Mouse (Mus musculus) olfactory bulb, adult 2 months (tissue): Measurements from ENCODE around the gene Tagln2. TPM values are rescaled to one million over a fixed set of nuclear protein-coding genes. Genes with fewer than 3 reads are reported as not detected.

Experiments used
- H3K27ac ChIP-seq: fragments of 200-500 bp; 2 replicates; pipeline ENCODE4 v1.5.1; 2012; ENCODE audit warnings: low read depth, low read length; ENCODE audit not compliant: insufficient read depth
- H3K4me1 ChIP-seq: fragments of 200-500 bp; 2 replicates; pipeline ENCODE4 v1.6.1; 2012; ENCODE audit warnings: low read length; ENCODE audit not compliant: control insufficient read depth, insufficient read depth
- H3K4me3 ChIP-seq: fragments of 200-500 bp; 2 replicates; pipeline ENCODE4 v1.5.1; 2012; ENCODE audit warnings: mild to moderate bottlenecking, low read depth, low read length, moderate library complexity; ENCODE audit not compliant: insufficient read depth
- CTCF ChIP-seq: fragments of 200-500 bp; IDR thresholded peaks from 2 replicates; pipeline ENCODE4 v1.5.1; 2012; ENCODE audit warnings: low read depth, mild to moderate bottlenecking, low read length, moderate library complexity; ENCODE audit not compliant: insufficient read depth
- POLR2A ChIP-seq: fragments of 200-500 bp; IDR thresholded peaks from 2 replicates; pipeline ENCODE4 v1.6.1; 2012; ENCODE audit warnings: mild to moderate bottlenecking, low read depth, low read length, moderate library complexity; ENCODE audit not compliant: insufficient read depth
- WGBS: fragments of 180-500 bp; shearing (Covaris S2); methylation state at CpG from one replicate; pipeline ENCODE4 v1.1.7; 2018; 5-methylcytosine and 5-hydroxymethylcytosine counted together
- polyA plus RNA-seq: library from polyadenylated mRNA; stranded (reverse); fragments of >200 nt; gene quantifications from 2 replicates; pipeline ENCODE4 v1.2.4, GENCODE M21; 2012; ENCODE audit warnings: low replicate concordance; ENCODE audit not compliant: missing spikeins, insufficient read depth, insufficient read length

Tagln2 gene
- polyA plus RNA-seq, 1 experiment = not detected

- Histone ChIP-seq H3K4me1 (peaks cover 38% of the 10 kb centered on the region), H3K27ac (no peak overlapping the region), H3K4me3 (peak overlapping the region; percentile 46)
- TF ChIP-seq POLR2A = no peak
- no peak for TF ChIP-seq CTCF
- 4% methylated on average over 56 of the region's 56 CpGs for WGBS
Observed at GRCm38 (mm10) chr1:172500451-172501370, 864 bp downstream of the Tagln2 start.

- Histone ChIP-seq H3K4me3 (peak overlapping the region; percentile 28), H3K27ac (no peak overlapping the region), H3K4me1 (peaks cover 38% of the 10 kb centered on the region)
- 35% methylated on average over 13 of the region's 13 CpGs for WGBS
- TF ChIP-seq CTCF (no peak), POLR2A (no peak)
Observed at GRCm38 (mm10) chr1:172501371-172502144, 1.7 kb downstream of the Tagln2 start.

- WGBS = 67% methylated on average over 13 of the region's 13 CpGs
- no peak overlapping the region for H3K27ac ChIP-seq
- peaks cover 38% of the 10 kb centered on the region for H3K4me1 ChIP-seq
- TF ChIP-seq CTCF (no peak), POLR2A (no peak)
- H3K4me3 ChIP-seq = no peak overlapping the region
Observed at GRCm38 (mm10) chr1:172502145-172503110, 2.6 kb downstream of the Tagln2 start.

GRCm38 (mm10) chr1:172503111-172503997 lies 3.5 kb downstream of the Tagln2 start:
- Histone ChIP-seq H3K27ac (no peak overlapping the region), H3K4me1 (peaks cover 38% of the 10 kb centered on the region), H3K4me3 (no peak overlapping the region)
- WGBS = 42% methylated on average over 14 of the region's 14 CpGs
- TF ChIP-seq POLR2A (no peak), CTCF (no peak)

- WGBS = 88% methylated on average over 8 of the region's 8 CpGs
Observed at GRCm38 (mm10) chr1:172504756-172505155, 4.9 kb downstream of the Tagln2 start.

GRCm38 (mm10) chr1:172507001-172507400 lies 7.2 kb downstream of the Tagln2 start:
- Histone ChIP-seq H3K27ac (no peak overlapping the region), H3K4me1 (peaks cover 17% of the 10 kb centered on the region), H3K4me3 (no peak overlapping the region)
- WGBS = 60% methylated on average over 5 of the region's 5 CpGs
- no peak for TF ChIP-seq POLR2A
- TF ChIP-seq CTCF = no peak

More at GRCm38 (mm10) chr1:172504756-172505155, 4.9 kb downstream of the Tagln2 start:
- Histone ChIP-seq H3K27ac (no peak overlapping the region), H3K4me3 (no peak overlapping the region), H3K4me1 (peaks cover 38% of the 10 kb centered on the region)
- TF ChIP-seq CTCF (no peak), POLR2A (no peak)

GRCm38 (mm10) chr1:172507701-172508100 lies 7.9 kb downstream of the Tagln2 start:
- Histone ChIP-seq H3K4me3 (no peak overlapping the region), H3K4me1 (peaks cover 10% of the 10 kb centered on the region), H3K27ac (no peak overlapping the region)
- TF ChIP-seq CTCF = no peak
- TF ChIP-seq POLR2A = no peak
- WGBS = 95% methylated on average over 3 of the region's 3 CpGs
